Mouse (Mus musculus): ENCODE data around the gene Tnr.
A peak's percentile ranks its signal among the peaks of the same experiment; 100 is the strongest.

Gene Tnr

GRCm38 (mm10) chr1:159566046-159566445, 42.5 kb downstream of the Tnr start:
- DNase-seq (ENCODE audit: low spot score in 2 of 2): no peak

GRCm38 (mm10) chr1:159567171-159567570, 43.6 kb downstream of the Tnr start:
- DNase-seq (ENCODE audit: low spot score in 2 of 2): no peak

- no peak for DNase-seq (ENCODE audit: low spot score in 2 of 2)
Measured at GRCm38 (mm10) chr1:159570270-159570669, 46.7 kb downstream of the Tnr start.

GRCm38 (mm10) chr1:159570831-159571230, 47.3 kb downstream of the Tnr start:
- DNase-seq (ENCODE audit: low spot score in 2 of 2): no peak

- DNase-seq (ENCODE audit: low spot score in 2 of 2): no peak
Measured at GRCm38 (mm10) chr1:159571951-159572350, 48.4 kb downstream of the Tnr start.

GRCm38 (mm10) chr1:159573116-159573515, 49.5 kb downstream of the Tnr start:
- DNase-seq (ENCODE audit: low spot score in 2 of 2): no peak

- no peak for DNase-seq (ENCODE audit: low spot score in 2 of 2)
Measured at GRCm38 (mm10) chr1:159574661-159575060, 51.1 kb downstream of the Tnr start.

- no peak for DNase-seq (ENCODE audit: low spot score in 2 of 2)
Measured at GRCm38 (mm10) chr1:159576246-159576645, 52.7 kb downstream of the Tnr start.

- peak in 1 of 2 experiments; percentile 27 for DNase-seq (ENCODE audit: low spot score in 2 of 2)
Measured at GRCm38 (mm10) chr1:159578391-159578790, 54.8 kb downstream of the Tnr start.

- no peak for DNase-seq (ENCODE audit: low spot score in 2 of 2)
Measured at GRCm38 (mm10) chr1:159580335-159580921, 56.9 kb downstream of the Tnr start.

- no peak for DNase-seq (ENCODE audit: low spot score in 2 of 2)
Measured at GRCm38 (mm10) chr1:159583877-159584276, 60.3 kb downstream of the Tnr start.

GRCm38 (mm10) chr1:159588741-159589140, 65.2 kb downstream of the Tnr start:
- no peak for DNase-seq (ENCODE audit: low spot score in 2 of 2)

- peak in 1 of 2 experiments; percentile 62 for DNase-seq (ENCODE audit: low spot score in 2 of 2)
Measured at GRCm38 (mm10) chr1:159594099-159595058, 70.8 kb downstream of the Tnr start.

- no peak for DNase-seq (ENCODE audit: low spot score in 2 of 2)
Measured at GRCm38 (mm10) chr1:159595729-159596128, 72.2 kb downstream of the Tnr start.

GRCm38 (mm10) chr1:159596640-159597039, 73.1 kb downstream of the Tnr start:
- no peak for DNase-seq (ENCODE audit: low spot score in 2 of 2)

GRCm38 (mm10) chr1:159613561-159613960, 90.0 kb downstream of the Tnr start:
- DNase-seq (ENCODE audit: low spot score in 2 of 2): no peak

- DNase-seq (ENCODE audit: low spot score in 2 of 2): no peak
Measured at GRCm38 (mm10) chr1:159614062-159614601, 90.6 kb downstream of the Tnr start.

GRCm38 (mm10) chr1:159614644-159615431, 91.3 kb downstream of the Tnr start:
- peak in 1 of 2 experiments; percentile 17 for DNase-seq (ENCODE audit: low spot score in 2 of 2)

- peak in 1 of 2 experiments; percentile 16 for DNase-seq (ENCODE audit: low spot score in 2 of 2)
Measured at GRCm38 (mm10) chr1:159615686-159616085, 92.1 kb downstream of the Tnr start.

- DNase-seq (ENCODE audit: low spot score in 2 of 2): no peak
Measured at GRCm38 (mm10) chr1:159619205-159619604, 95.6 kb downstream of the Tnr start.

GRCm38 (mm10) chr1:159621321-159621720, 97.8 kb downstream of the Tnr start:
- no peak for DNase-seq (ENCODE audit: low spot score in 2 of 2)

- no peak for DNase-seq (ENCODE audit: low spot score in 2 of 2)
Measured at GRCm38 (mm10) chr1:159629119-159629518, 105.5 kb downstream of the Tnr start.

Measured in cerebellum, postnatal 4 days (tissue).